Mouse (Mus musculus): ENCODE measurements around the gene Rptor.

Gene Rptor

DNA sequence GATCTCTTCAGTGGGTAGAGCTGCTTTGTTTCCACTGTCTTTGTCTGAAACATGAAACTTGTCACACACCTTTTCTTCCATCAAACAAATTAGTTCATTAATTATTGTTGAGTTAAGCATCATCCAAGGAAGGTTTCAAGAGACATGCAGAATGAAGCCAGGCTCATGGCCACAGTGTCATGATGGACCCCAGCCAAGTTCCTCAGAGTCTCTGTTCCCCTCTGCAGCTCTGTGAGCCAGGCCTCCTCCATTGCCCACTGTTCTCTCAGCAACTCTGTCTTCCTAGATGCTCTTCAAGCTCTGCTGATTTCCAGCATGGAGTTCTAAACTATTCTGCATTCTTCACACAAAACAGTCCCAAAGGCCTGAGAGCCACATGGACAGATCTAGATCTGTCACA, 85.3 kb downstream of the Rptor start:
- no peak for DNase-seq (ENCODE audit: low read depth)

DNA sequence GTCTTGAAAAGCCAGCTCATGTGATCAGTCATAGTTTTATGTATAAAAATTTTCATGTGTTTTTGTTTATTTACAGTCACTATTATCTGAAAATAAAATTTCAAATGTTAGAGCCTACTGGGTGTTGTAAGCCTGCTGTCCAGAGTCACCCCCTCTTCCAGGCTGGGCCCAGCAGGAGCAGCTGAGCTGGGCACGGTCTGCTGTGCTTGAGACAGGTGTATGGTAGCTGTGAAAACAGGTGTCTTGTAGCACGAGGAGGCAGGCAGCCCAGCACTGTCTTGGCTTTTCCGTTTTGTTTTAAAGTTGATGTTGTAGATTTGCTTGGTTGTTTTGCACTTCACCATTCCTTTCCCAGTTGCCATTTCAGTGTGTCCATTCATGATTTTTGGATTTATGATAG, 87.2 kb downstream of the Rptor start:
- no peak for DNase-seq (ENCODE audit: low read depth)

DNA sequence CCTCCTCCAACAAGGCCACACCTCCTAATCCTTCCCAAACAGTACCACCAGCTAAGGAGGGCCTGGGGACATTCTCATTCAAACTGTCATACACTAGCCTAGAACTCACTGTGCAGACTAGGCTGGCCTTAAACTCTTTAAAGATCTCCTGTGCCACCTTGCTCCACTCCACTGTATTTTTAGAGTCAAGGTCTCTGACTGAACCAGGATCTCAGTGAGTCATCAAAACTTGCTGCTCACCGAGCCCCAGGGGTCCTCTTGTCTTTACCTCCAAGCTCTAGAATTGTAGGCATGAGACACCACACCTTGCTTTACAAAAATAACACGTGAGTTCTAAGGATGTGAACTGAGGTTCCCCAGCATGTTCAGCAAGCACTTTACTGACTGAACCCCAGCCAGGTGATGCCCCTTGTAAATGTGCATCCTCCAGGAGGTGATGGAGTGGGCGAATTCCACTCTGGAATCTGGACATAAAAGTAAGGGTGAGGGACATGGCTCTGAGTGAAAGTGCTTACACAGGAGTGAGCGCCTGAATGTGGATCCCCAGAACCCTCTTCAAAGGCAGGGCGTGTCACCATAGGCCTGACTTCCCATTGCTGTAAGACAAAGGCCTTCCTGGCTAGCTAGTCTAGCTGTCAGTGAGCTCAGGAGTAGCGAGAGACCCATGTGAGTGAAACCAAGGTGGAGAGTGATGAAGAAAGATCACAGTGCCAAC, 89.6 kb downstream of the Rptor start:
- no peak for DNase-seq (ENCODE audit: low read depth)

DNA sequence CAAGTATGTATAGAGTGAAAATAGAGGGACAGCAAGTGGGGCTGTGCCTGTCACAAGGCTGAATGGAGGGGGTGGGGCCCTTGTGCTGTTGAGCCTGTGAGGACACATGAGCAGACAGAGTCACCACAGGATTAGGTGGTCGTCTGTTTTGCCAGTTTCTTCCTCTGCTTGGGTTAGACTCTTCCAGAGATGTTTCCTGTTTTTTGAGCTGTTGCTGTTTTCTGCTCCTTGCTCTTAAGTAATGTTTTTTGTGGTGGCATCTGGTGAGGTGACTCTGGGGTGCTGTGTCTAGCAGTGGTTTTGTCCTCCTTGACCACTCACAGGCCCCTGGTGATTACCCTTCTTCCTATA, 90.2 kb downstream of the Rptor start:
- no peak for DNase-seq (ENCODE audit: low read depth)

DNA sequence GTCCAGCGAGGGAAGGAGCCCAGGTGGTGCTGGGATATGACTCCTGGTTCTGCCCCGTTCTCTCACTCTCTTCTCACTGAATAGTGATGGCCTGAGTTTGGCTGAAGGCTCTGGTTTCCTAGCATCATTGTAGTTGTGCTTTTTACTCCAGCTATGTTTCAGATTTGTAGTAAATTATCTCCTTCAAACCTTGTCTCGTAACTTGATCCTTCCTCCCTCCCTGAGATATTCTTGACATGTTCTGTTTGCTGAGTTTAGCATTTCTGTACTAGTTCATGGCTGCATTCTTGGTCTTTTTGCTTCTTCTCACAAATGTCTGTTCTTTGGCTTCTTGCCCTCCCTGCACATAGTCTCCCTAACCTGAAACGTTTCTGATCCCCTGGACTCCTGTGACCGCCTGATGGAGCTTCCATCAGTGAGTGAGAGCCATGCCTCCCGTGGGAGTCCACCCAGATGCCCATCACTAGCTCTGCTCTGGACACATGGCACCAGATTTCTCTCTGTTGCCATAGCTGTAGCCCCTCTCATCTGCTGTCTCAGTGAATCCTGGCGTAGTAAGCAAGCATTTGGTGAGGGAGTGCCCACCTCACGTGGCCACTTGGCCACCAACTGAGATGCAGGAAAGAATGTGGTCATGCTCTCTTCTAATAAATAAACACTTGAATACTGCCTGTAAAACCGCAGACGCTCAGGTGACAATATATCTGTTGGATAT, 91.6 kb downstream of the Rptor start:
- no peak for DNase-seq (ENCODE audit: low read depth)

DNA sequence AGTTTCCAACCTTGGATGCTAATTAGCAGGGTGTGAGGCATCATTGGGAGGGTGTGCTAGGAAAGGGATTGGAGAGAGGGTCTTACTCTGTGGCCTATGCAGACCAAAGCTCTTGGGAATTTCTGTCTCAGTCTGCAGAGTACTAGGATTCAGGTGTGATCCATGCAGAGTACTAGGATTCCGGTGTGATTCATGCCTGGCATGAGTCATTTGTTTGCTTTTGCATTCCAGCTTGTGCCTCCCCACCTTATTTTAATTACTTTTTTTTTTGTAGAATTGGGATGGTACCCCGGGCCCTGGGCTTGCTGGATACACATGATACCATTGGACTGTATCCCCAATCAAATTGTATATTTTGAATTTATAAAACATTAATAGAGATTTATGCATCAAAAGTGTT, 93.7 kb downstream of the Rptor start:
- no peak for DNase-seq (ENCODE audit: low read depth)

DNA sequence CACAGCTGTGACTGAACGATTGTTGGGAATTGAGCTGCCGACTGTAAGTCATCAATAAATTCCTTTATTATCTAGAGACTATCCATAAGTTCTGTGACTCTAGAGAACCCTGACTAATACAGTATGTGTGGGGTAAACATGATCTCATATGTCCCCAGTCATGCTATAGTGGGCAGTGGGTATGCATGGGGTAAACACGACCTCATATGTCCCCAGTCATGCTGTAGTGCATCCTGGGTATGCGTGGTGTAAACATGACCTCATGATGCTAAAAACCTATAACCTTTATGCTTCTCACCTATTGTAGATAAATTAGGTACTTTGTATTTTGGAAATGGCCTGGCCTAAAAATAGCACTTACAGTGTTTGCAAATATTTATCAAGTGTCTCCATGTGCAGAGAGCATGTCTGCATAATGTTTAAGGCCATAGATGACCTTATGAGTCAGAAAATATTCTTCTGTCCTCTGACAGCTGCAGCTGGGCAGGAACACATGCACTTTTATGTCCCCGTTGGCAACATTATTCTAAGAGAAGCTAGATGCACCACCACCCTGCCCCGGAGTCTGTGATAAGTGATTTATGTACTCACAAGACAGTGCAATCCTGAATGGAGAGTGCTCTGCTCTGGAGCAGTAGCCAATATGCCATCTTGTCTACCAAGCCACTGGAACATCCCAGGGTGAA, 102.8 kb downstream of the Rptor start:
- DNase-seq (ENCODE audit: low read depth): no peak

DNA sequence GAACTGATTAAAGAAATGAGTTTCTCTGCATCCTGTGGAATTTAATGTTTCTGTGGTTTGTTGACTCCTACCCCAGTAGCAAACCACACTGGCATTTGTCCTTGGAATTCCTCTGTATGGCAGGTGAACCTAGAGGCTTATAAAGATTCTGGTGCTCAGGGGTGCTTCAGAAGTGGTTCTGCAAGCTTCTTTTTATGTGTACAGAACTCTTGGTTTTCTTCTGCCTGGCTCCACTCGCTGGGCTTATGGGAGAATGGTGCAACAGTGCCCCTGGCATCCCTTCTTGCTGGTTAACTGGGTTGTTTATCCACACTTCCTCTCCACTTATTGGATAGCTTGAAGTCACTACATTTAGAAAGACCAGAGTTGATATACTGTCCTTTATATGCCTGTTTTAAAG, 104.6 kb downstream of the Rptor start:
- no peak for DNase-seq (ENCODE audit: low read depth)

DNA sequence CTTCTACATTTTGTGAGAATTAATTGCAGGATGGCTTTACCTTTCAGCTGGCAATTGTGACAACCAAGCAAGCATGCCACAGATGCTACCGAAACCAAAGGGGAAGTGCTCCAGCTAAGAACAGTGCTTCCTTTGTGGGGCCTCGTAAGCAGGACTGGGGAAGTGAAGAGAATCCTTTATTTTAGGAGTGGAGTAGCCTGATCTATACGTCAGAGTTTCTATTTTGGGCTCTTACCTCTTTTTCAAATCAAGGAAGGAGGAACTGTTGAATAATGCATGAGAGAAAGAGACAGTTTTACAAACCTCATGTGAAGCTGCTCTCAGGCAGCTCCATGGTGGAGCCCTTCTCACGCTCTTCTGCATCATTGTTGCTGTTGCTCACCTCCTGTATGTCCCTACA, 106.5 kb downstream of the Rptor start:
- DNase-seq (ENCODE audit: low read depth): no peak

DNA sequence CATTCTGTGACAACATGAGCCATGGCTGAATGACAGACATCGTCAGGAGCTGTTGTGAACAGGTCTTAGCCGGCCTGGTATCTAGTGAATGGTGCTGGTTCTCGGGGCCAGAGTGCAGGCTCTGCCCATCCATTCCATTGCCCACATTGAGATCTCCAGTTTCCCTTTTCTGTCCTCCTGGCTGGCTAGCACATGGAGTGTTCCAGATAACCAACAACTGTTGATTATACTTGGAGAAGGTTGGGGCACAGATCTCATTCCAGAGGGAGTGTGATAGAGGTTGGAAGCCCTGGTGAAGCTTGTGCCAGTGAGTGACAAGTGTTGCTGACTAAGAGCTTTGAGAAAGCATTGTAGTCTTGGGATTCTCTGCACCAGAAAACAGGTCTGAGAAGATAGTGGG, 107.6 kb downstream of the Rptor start:
- no peak for DNase-seq (ENCODE audit: low read depth)

DNA sequence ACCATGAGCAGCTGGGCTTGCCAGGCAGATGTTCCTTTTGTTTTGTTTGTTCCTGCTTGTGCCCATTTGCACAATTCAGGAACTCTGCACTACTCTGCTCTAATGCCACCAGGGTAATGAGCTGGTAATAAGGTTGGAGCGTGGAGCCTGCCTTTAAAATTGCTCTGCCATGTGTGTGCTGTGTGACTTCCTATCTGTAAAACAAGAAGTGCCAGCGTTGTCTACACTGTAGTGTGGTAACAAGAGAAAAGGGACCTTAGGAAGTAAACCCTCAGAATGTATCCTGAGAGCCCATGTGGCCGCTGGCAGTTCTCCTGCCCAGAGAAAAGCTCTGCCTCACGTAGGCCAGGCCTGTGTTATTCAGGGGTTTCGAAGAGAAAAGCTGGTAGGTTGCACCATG, 108.1 kb downstream of the Rptor start:
- no peak for DNase-seq (ENCODE audit: low read depth)

DNA sequence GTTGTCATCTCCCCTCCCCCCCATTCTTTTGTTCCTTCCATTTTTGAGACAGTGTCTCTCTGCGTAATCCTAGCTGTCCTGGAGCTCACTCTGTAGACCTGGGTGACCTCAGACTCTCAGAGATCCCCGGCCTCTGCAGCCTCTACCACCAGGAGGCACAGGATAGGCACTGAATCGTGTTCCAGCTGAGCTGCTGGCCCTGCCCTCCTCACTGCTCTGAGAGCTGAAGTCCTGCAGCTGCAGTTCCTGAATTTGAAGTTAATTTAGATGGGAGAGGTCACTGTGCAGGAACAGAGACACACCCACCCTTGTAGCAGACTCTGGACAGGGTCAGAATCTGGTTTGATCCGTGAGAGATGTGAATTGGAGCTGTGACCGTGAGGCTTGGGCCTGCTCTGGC, 112.7 kb downstream of the Rptor start:
- DNase-seq (ENCODE audit: low read depth): no peak

DNA sequence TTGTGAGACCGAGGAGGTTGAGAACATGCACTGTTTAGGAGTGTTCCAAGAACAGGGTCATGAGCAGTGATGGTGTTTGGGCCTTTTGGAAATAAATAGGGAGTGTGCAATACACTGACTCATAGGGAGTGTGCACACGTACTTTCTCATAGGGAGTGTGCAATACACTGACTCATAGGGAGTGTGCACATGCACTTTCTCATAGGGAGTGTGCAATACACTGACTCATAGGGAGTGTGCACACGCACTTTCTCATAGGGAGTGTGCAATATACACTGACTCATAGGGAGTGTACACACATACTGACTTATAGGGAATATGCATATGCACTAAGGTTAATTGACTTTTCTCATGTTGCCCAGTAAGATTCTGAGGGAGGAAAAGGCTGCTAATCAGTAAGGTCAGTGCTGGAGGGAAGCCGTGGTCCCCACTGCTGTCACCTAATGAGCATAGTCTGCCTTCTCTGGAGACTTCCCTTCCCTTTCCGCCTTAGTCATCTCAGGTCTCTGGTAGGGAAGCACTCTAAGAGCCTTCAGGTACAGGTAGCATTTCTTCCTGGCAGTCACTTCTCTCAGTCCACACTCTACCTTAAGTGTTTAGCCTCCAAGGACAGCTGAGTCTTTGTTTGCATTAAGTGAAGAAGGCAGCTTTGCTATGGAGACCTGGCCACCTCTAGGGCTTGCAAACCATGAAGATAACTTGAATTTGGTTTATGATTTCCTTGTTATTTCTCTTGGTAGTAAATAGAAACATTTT, 113.3 kb downstream of the Rptor start:
- no peak for DNase-seq (ENCODE audit: low read depth)

DNA sequence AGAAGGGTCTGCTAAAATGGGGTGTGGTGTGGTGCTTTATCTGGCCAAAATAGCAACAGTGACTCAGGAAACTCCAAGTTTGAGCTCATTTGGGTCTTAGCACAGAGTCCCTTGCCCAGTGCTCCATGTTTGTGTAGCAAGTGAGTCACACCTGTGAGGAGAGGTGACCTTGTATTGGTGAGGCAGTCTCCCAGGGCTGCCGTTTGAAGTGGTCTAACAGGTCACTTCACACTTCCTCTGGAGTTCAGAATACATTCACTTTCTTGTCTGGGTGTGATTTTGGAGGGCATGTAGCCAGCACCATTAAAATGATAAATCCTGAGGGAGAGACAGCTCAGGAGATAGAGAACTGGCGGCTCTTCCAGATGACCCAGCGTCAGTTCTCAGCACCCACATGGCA, 115.4 kb downstream of the Rptor start:
- DNase-seq (ENCODE audit: low read depth): no peak

DNA sequence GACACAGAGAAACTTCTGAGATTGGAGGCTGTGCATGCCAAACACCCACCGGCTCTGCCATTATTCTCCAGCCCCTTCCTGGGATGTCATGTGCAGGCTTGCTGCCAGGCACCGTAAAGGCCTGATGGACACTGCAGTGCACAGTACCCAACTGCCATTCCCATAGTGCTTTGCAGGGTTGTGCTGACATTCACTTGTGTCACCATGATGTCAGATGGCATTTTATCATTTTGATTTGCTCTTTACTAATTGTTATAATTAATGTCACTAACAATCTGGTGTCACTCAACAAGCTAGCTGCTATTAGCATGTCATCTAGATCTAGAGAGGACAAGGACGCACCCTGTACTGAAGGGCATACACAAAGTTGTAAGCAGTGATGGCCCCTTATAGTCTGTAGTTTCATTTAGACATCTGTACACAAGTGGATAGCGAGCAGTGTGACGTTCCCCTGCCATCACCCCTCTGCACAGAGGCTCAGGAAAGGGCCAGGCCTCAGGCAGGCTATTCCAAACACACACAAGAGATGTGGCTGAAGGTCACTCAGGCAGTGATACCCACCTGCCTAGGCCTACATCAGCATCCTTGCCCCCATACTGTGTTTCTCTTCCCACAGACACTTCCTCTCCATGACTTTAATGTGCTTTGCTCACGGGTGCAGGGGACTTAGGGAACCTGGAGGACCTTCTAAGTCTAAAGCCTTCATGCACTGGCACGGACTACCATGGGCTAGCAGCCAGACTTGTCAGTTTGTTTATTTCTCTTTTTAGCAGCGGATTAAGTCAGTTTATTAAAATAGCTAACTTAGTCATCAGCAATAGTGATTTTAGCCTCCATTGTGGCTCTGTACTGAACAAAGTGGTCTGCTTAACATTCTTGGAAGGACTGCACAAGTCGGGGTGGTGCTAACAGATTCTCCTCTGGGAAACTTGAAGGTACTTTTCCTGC, 117.7 kb downstream of the Rptor start:
- DNase-seq (ENCODE audit: low read depth): peak; percentile 62

DNA sequence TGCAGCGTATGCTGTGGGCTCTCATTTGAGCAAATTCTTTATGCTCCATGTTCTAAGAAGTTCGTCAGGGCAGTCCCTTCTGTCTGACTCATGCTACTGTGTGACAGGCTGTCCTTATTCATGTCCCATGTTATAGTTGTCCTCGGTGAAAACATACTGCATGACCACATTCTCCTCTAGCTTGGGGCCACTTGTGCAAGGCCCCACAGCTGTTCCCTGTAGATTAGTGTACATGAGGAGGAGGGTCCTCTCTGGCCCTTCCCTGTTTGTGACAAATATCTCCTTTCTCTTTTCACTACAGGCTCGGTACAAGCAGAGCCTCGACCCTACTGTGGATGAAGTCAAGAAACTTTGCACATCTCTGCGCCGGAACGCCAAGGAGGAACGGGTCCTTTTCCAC, 122.0 kb downstream of the Rptor start:
- DNase-seq (ENCODE audit: low read depth): no peak

DNA sequence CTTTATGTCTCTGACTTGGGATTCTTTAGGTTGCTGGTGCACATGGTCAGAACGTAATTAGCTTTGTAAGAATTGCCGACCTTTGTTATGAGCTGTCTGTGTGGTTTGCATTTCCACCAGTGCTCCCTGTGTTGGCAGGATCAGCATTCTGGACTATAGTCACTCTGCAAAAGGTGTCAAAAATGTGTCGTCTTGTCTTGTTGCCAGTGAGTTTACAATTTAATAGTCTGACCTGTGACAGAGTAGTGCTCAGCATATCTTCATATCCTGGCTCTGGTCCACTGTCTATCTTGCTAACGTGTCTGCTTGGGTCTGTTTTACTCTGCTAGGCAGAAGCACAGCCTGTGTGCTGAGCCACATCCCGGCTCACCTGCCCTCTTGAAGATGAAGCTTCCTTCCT, 128.7 kb downstream of the Rptor start:
- no peak for DNase-seq (ENCODE audit: low read depth)

DNA sequence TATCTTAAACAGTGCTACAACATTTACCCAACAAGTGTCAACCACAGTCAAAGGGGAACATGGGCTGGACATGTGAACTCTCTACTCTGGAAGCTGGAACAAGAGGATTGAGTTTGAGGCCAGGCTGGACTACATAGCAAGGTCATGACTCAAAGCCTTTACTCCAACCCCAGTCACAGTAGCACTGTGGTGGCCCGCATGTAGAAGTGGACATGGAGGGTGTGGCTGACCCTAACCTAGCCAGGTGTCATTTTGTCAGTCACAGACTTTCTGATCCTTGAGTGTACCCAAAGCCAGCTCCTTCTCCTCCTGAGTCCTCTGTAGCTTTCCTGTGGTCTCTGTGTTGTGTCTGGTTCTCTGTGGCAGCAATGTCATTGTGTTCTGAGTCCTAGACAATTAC, 129.7 kb downstream of the Rptor start:
- DNase-seq (ENCODE audit: low read depth): no peak

DNA sequence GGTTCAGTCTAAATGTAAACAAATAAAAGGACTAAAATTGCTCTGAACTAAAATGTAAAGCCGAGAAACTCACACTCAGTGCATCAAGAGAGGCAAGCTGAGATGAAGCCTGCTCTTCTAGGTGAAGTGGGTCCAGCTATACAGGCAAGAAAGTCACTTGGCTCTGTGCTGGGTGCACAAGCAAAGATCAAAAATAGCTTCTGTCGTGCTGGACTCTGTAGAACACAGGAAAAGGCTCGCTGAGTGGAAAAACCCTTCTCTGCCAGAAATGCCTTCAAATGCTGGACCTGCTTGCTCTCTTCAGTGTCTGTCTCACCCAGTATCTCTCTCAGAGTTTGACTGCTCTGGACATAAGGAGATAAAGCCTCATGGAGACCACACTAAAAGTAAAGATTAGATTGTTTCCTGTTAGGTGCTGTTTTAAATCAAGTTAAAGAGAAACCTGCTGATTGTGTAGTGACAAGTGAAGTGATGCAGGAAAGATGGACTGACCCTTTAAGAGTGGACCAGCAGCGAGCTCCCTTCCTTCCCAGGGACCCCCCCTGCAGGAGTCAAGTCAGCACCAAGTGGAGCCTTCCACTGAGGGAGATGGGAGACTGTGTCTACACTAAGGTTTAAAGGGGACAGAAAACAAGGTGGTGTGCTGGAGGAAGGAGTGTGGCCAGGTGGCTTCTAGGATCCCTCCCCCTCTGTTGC, 130.4 kb downstream of the Rptor start:
- DNase-seq (ENCODE audit: low read depth): no peak

DNA sequence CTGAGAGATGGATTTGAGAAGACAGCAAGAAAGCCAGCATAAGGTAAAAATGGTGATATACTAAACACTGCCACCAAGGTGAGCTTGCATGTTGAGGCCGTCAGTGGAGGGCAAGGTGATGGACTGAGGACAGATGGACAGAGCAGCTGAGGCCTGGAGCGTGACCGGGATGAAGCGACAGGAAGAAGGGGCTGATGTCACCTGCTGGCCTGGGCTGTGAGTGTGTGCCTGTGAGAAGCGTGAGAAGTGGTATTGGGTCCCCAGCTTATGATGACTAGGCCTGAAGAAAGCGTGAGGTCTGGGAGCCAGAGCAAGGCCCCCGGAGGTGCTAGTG, 130.9 kb downstream of the Rptor start:
- DNase-seq (ENCODE audit: low read depth): no peak

DNA sequence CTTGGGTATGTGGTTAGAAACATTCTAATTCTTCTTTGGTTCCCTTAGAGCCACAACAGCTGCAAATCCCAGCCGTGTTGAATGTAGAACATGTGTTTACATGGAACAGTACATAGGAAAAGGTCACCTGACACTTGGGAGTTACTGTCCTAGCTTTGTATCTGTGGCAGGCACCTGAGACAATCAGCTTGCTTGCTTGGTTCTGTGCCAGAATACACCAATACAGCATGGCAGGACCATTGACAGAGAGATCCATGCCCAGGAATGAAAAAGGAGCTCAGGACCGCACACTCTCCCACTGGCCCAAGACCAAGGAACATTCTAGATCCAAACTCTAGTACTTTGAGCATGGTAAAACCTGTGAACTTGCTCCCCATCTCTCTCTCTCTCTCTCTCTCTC, 132.4 kb downstream of the Rptor start:
- no peak for DNase-seq (ENCODE audit: low read depth)

Data from fibroblast of lung, adult 2 months (primary cell).